Mouse (Mus musculus) liver, embryonic 16.5 days (tissue): Measurements from ENCODE around the gene Parvb. TPM values are rescaled to one million over a fixed set of nuclear protein-coding genes. Genes with fewer than 3 reads are reported as not detected.

ENCODE experiments used
- ATAC-seq: fragments of 200-750 bp; cut with Nextera tagmentation; 2 replicates; pipeline ENCODE4 v1.8.0; 2017; ENCODE audit warnings: low read depth, mild to moderate bottlenecking, moderate number of reproducible peaks, moderate library complexity
- H3K27ac ChIP-seq: fragments of 300-500 bp; sonication (generic); 2 replicates; pipeline ENCODE4 v1.5.1; 2014; ENCODE audit warnings: mild to moderate bottlenecking, low read length
- H3K27me3 ChIP-seq: fragments of 300-500 bp; sonication (generic); 2 replicates; pipeline ENCODE4 v1.6.1; 2014; ENCODE audit warnings: low read depth, low read length, mixed read lengths; ENCODE audit not compliant: control insufficient read depth, insufficient read depth
- H3K36me3 ChIP-seq: fragments of 300-500 bp; sonication (generic); 2 replicates; pipeline ENCODE4 v1.6.1; 2014; ENCODE audit warnings: mild to moderate bottlenecking; ENCODE audit not compliant: control insufficient read depth, insufficient read depth
- H3K4me1 ChIP-seq: fragments of 300-500 bp; sonication (generic); 2 replicates; pipeline ENCODE4 v1.6.1; 2014; ENCODE audit warnings: low read depth, low read length, mixed read lengths; ENCODE audit not compliant: control insufficient read depth
- H3K4me2 ChIP-seq: fragments of 300-500 bp; sonication (generic); 2 replicates; pipeline ENCODE4 v1.6.1; 2014; ENCODE audit warnings: low read depth, low read length, mixed read lengths
- H3K4me3 ChIP-seq: fragments of 300-500 bp; sonication (generic); 2 replicates; pipeline ENCODE4 v1.5.1; 2014; ENCODE audit warnings: low read depth, mild to moderate bottlenecking, low read length
- H3K9ac ChIP-seq: fragments of 300-500 bp; sonication (generic); 2 replicates; pipeline ENCODE4 v1.6.1; 2014; ENCODE audit warnings: low read depth, low read length
- H3K9me3 ChIP-seq: fragments of 300-500 bp; sonication (generic); replicated peaks from 2 replicates; pipeline ENCODE4 v1.6.1; 2016; ENCODE audit warnings: low read length; ENCODE audit not compliant: control insufficient read depth
- WGBS: fragments of 180-500 bp; shearing (Covaris S2); extraction: QIAGEN DNeasy Blood & Tissue Kit; methylation state at CpG from one replicate; pipeline ENCODE4 v1.1.7; 2014; ENCODE audit not compliant: insufficient replicate concordance; 5-methylcytosine and 5-hydroxymethylcytosine counted together
- polyA plus RNA-seq: library from polyadenylated mRNA; unstranded; fragments of >200 nt; fragmentation: Nextera tagmentation; extraction: Ambion mirVana; gene quantifications from 2 replicates; pipeline ENCODE4 v1.2.1, GENCODE M21; 2015

The Parvb gene
- polyA plus RNA-seq, 1 experiment from 2014 or later, result 6.5 TPM

GRCm38 (mm10) chr15:84312878-84313565 lies 81.2 kb downstream of the Parvb start:
- Histone ChIP-seq H3K4me1 (peaks cover 34% of the 10 kb centered on the region), H3K4me3 (no peak overlapping the region), H3K4me2 (no peak overlapping the region), H3K9ac (peak overlapping the region; percentile 19), H3K36me3 (no peaks in the 10 kb centered on the region), H3K27ac (peak overlapping the region; percentile 76), H3K9me3 (no peaks in the 10 kb centered on the region), H3K27me3 (no peaks in the 10 kb centered on the region)
- WGBS, result 34% methylated on average over 9 of the region's 10 CpGs
- ATAC-seq, result no peak

GRCm38 (mm10) chr15:84313566-84313878 lies 81.7 kb downstream of the Parvb start:
- Histone ChIP-seq H3K4me3 (no peak overlapping the region), H3K36me3 (no peaks in the 10 kb centered on the region), H3K27me3 (no peaks in the 10 kb centered on the region), H3K27ac (peak overlapping the region; percentile 76), H3K4me1 (peaks cover 34% of the 10 kb centered on the region), H3K4me2 (no peak overlapping the region), H3K9me3 (no peaks in the 10 kb centered on the region), H3K9ac (no peak overlapping the region; the same call in 1 of the 2 replicates)
- no peak for ATAC-seq
- 21% methylated on average over 9 of the region's 9 CpGs for WGBS

GRCm38 (mm10) chr15:84314420-84315080 lies 82.7 kb downstream of the Parvb start:
- Histone ChIP-seq H3K4me2 (no peak overlapping the region), H3K4me3 (no peak overlapping the region), H3K9ac (no peak overlapping the region), H3K9me3 (no peaks in the 10 kb centered on the region), H3K36me3 (no peaks in the 10 kb centered on the region), H3K27ac (peak overlapping the region; percentile 76), H3K4me1 (peaks cover 34% of the 10 kb centered on the region), H3K27me3 (no peaks in the 10 kb centered on the region)
- 47% methylated on average over 18 of the region's 18 CpGs for WGBS
- ATAC-seq, result no peak

GRCm38 (mm10) chr15:84315276-84316046 lies 83.6 kb downstream of the Parvb start:
- no peak overlapping the region for H3K4me2 ChIP-seq
- peaks cover 30% of the 10 kb centered on the region for H3K4me1 ChIP-seq
- no peaks in the 10 kb centered on the region for H3K9me3 ChIP-seq
- ATAC-seq, result no peak
- no peak overlapping the region for H3K4me3 ChIP-seq
- H3K27ac ChIP-seq, result peak overlapping the region; percentile 47
- H3K9ac ChIP-seq, result no peak overlapping the region
- H3K36me3 ChIP-seq, result no peaks in the 10 kb centered on the region
- 56% methylated on average over 15 of the region's 15 CpGs for WGBS
- H3K27me3 ChIP-seq, result no peaks in the 10 kb centered on the region

- no peak for ATAC-seq
- Histone ChIP-seq H3K27ac (no peak overlapping the region), H3K4me1 (no peaks in the 10 kb centered on the region), H3K36me3 (no peaks in the 10 kb centered on the region), H3K4me3 (no peak overlapping the region), H3K9ac (no peak overlapping the region), H3K4me2 (no peak overlapping the region), H3K9me3 (no peaks in the 10 kb centered on the region), H3K27me3 (no peaks in the 10 kb centered on the region)
- WGBS, result 79% methylated on average over 4 of the region's 4 CpGs
These were observed 87.5 kb downstream of the Parvb start for GRCm38 (mm10) chr15:84319393-84319792.

DNA sequence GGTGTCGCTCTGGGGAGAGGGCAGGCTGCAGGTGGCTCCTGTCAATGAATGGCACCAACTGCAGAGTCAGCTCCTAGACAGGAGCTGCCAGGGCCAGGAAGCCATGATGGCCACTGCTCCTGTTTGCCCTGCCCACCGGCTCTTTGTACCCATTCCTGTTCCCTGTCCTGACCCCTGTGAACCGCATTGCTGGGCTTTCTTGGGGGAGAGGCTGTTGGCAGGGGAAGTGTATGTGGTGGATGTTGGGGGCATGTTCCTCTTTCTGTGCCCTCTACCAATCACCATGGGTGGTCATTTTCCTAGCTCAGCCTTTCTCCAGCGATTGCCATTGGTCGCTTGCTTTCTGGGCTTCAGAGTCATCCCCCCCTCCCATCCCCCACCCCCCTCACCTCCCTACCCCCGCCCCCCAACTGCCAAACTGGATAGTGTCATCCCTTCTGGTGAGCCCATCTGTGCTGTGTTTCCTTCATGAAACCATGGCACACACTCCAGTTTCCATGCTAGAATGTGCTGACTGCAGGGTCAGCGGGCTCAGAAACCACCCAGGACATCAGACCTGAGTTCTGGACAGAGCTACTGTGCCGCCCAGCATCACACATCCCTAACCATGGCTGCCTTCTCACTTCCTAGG lies 89.8 kb downstream of the Parvb start:
- H3K4me1 ChIP-seq, result no peaks in the 10 kb centered on the region
- H3K4me3 ChIP-seq, result no peak overlapping the region
- no peaks in the 10 kb centered on the region for H3K27me3 ChIP-seq
- 43% methylated on average over 8 of the region's 8 CpGs for WGBS
- H3K4me2 ChIP-seq, result no peak overlapping the region
- no peak overlapping the region; the same call in 1 of the 2 replicates for H3K27ac ChIP-seq
- H3K36me3 ChIP-seq, result no peaks in the 10 kb centered on the region
- no peak for ATAC-seq
- no peak overlapping the region for H3K9ac ChIP-seq
- H3K9me3 ChIP-seq, result no peaks in the 10 kb centered on the region

GRCm38 (mm10) chr15:84323966-84324869 lies 92.4 kb downstream of the Parvb start, which contains the start of gene Parvg:
Gene Parvg, plus strand, starts transcription at chr15:84324026.
- peak within 1 kb of the TSS; percentile 30; the same call in 1 of the 2 replicates for H3K9ac ChIP-seq
- peak within 1 kb of the TSS; percentile 45 for H3K4me3 ChIP-seq
- no peaks in the 10 kb centered on the region for H3K4me1 ChIP-seq
- WGBS, result 32% methylated on average over 10 of the region's 10 CpGs
- no peaks in the 10 kb centered on the region for H3K36me3 ChIP-seq
- peak within 1 kb of the TSS; percentile 38 for H3K4me2 ChIP-seq
- no peak for ATAC-seq
- peak within 1 kb of the TSS; percentile 48 for H3K27ac ChIP-seq
- H3K27me3 ChIP-seq, result no peaks in the 10 kb centered on the region
- no peaks in the 10 kb centered on the region for H3K9me3 ChIP-seq

GRCm38 (mm10) chr15:84324870-84325553 lies 93.2 kb downstream of the Parvb start:
- ATAC-seq, result peak; percentile 76
- peak overlapping the region; percentile 30; the same call in 1 of the 2 replicates for H3K9ac ChIP-seq
- H3K27ac ChIP-seq, result peak overlapping the region; percentile 48
- H3K27me3 ChIP-seq, result no peaks in the 10 kb centered on the region
- no peaks in the 10 kb centered on the region for H3K36me3 ChIP-seq
- H3K4me2 ChIP-seq, result peak overlapping the region; percentile 38
- no peaks in the 10 kb centered on the region for H3K9me3 ChIP-seq
- H3K4me1 ChIP-seq, result no peaks in the 10 kb centered on the region
- WGBS, result 27% methylated on average over 8 of the region's 8 CpGs
- peak overlapping the region; percentile 45 for H3K4me3 ChIP-seq
